Comparison of ENCODE assay signal across 27 mouse cellular contexts in the genomic region with DNA sequence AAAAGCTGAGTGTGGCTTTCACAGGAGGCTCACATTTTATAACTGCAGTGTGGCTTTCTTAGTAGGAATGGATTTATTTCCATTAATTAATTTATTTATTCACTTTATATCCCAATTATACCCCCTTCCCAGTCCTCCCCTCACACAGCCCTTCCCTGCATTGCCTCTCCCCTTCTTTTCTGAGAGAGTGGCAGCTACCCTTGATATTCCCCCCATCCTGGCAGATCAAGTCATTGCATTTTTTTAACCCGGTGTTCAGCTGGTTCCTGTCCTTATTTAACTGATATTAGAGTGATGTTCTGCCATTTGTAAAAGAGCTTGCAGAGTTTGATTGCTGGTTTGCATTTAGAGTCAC. TPM values are rescaled to one million over a fixed set of nuclear protein-coding genes. Genes with fewer than 3 reads are reported as not detected.
DNase-seq lines count a peak whose midpoint lies in the region; ATAC-seq and TF ChIP-seq lines count a peak whose summit lies in the region.
"Had no signal": no experiment of that assay in that cellular context is flagged by ENCODE, and none has a peak within 500 bp of the region (broad histone marks: within the 10 kb centered on the region; RNA-seq: fewer than 3 reads in every experiment).

No protein-coding gene starts in this region.

- DNase-seq in heart, adult 8-10 months (ENCODE audit: low spot score): no peak
- DNase-seq in liver, embryonic 13.5 days: no peak
- no peak for DNase-seq in liver, postnatal 0 days
- no peak for DNase-seq in embryo, embryonic 10.5 days (ENCODE audit: low spot score)
- DNase-seq in urinary bladder, adult 2 months (ENCODE audit: low spot score): no peak
- DNase-seq: adrenal gland, adult 8-10 months; adrenal gland, postnatal 36 days; cerebellum, adult 11-12 months; cerebellum, adult 9-11 months; cerebellum, postnatal 36 days; gastrocnemius, postnatal 36 days; heart, adult 18-20 months; heart, postnatal 14 days had no signal

- ATAC-seq in heart, embryonic 11.5 days (replicated peaks; ENCODE audit: insufficient number of reproducible peaks, low FRiP score, low TSS enrichment): no peak
- no peak for ATAC-seq in megakaryocyte, adult 5-6 weeks (ENCODE audit: poor library complexity, severe bottlenecking)
- ATAC-seq in liver, embryonic 13.5 days (ENCODE audit: low read depth): no peak
- peak; percentile 9 for ATAC-seq in liver, postnatal 0 days
- ATAC-seq: forebrain, embryonic 15.5 days; intestine, embryonic 16.5 days had no signal

- 0 out of 2 replicates have a peak overlapping the region, but pooled peaks have one; percentile 46 for H3K27ac ChIP-seq in heart, embryonic 11.5 days (ENCODE audit: low read depth, low read length)
- H3K27ac ChIP-seq in liver, embryonic 13.5 days: peak overlapping the region; percentile 97
- peak overlapping the region; percentile 90 for H3K27ac ChIP-seq in liver, postnatal 0 days (ENCODE audit: low read depth)
- H3K27ac ChIP-seq: embryonic facial prominence, embryonic 10.5 days; forebrain, embryonic 15.5 days; heart, embryonic 15.5 days; hindbrain, embryonic 15.5 days had no signal

- H3K4me3 ChIP-seq in heart, embryonic 11.5 days (ENCODE audit: low read depth, low read length): no peak overlapping the region
- peak overlapping the region; percentile 40 for H3K4me3 ChIP-seq in megakaryocyte, embryonic 14.5 days (replicated peaks)
- peak overlapping the region; percentile 41 for H3K4me3 ChIP-seq in liver, embryonic 13.5 days (replicated peaks)
- H3K4me3 ChIP-seq in liver, postnatal 0 days (ENCODE audit: low read depth, low read length): no peak overlapping the region
- H3K4me3 ChIP-seq: embryonic facial prominence, embryonic 10.5 days; forebrain, embryonic 15.5 days; heart, embryonic 15.5 days; hindbrain, embryonic 15.5 days had no signal

- H3K4me1 ChIP-seq in heart, embryonic 11.5 days (ENCODE audit: control insufficient read depth, insufficient read depth, low read length): peaks cover 5% of the 10 kb centered on the region; the same call in 1 of the 2 replicates
- peaks cover 41% of the 10 kb centered on the region for H3K4me1 ChIP-seq in megakaryocyte, embryonic 14.5 days
- H3K4me1 ChIP-seq in liver, embryonic 13.5 days (replicated peaks): peaks cover 34% of the 10 kb centered on the region
- H3K4me1 ChIP-seq in liver, postnatal 0 days (ENCODE audit: insufficient read depth): peaks cover 3% of the 10 kb centered on the region; the same call in 1 of the 2 replicates
- H3K4me1 ChIP-seq: embryonic facial prominence, embryonic 10.5 days; forebrain, embryonic 15.5 days; heart, embryonic 15.5 days; hindbrain, embryonic 15.5 days had no signal

- no peak; the same call in 1 of the 2 replicates for TF ChIP-seq EP300 in liver, postnatal 0 days (IDR thresholded peaks at IDR 0.05; ENCODE audit: low read depth)

- TF ChIP-seq CTCF in liver, postnatal 0 days (IDR thresholded peaks at IDR 0.05; ENCODE audit: low read depth): no peak

- no peaks in the 10 kb centered on the region for H3K36me3 ChIP-seq in heart, embryonic 11.5 days (ENCODE audit: control insufficient read depth, insufficient read depth, low read length)
- H3K36me3 ChIP-seq in megakaryocyte, embryonic 14.5 days (replicated peaks; ENCODE audit: low read length): no peaks in the 10 kb centered on the region
- H3K36me3 ChIP-seq in liver, embryonic 13.5 days: no peaks in the 10 kb centered on the region
- H3K36me3 ChIP-seq in liver, postnatal 0 days (replicated peaks; ENCODE audit: insufficient read depth, low read length): no peaks in the 10 kb centered on the region
- H3K36me3 ChIP-seq: embryonic facial prominence, embryonic 10.5 days; forebrain, embryonic 15.5 days; heart, embryonic 15.5 days; hindbrain, embryonic 15.5 days had no signal

- H3K9me3 ChIP-seq in heart, embryonic 11.5 days (replicated peaks; ENCODE audit: control insufficient read depth, low read length): no peaks in the 10 kb centered on the region
- no peaks in the 10 kb centered on the region for H3K9me3 ChIP-seq in megakaryocyte, embryonic 14.5 days
- H3K9me3 ChIP-seq in liver, embryonic 13.5 days (replicated peaks): no peaks in the 10 kb centered on the region
- no peaks in the 10 kb centered on the region for H3K9me3 ChIP-seq in liver, postnatal 0 days (ENCODE audit: low read length)
- H3K9me3 ChIP-seq: embryonic facial prominence, embryonic 10.5 days; forebrain, embryonic 15.5 days; heart, embryonic 15.5 days; hindbrain, embryonic 15.5 days had no signal

- H3K4me2 ChIP-seq in heart, embryonic 11.5 days: no peak overlapping the region; the same call in 1 of the 2 replicates
- H3K4me2 ChIP-seq in liver, embryonic 13.5 days: peak overlapping the region; percentile 60
- peak overlapping the region; percentile 20 for H3K4me2 ChIP-seq in liver, postnatal 0 days (ENCODE audit: low read depth, low read length)
- H3K4me2 ChIP-seq: forebrain, embryonic 15.5 days; heart, embryonic 15.5 days; hindbrain, embryonic 15.5 days had no signal

- no peak overlapping the region for H3K9ac ChIP-seq in heart, embryonic 11.5 days (ENCODE audit: low read depth, low read length)
- peak overlapping the region; percentile 70 for H3K9ac ChIP-seq in liver, embryonic 13.5 days
- H3K9ac ChIP-seq in liver, postnatal 0 days (replicated peaks): no peak overlapping the region; the same call in 1 of the 2 replicates
- H3K9ac ChIP-seq: forebrain, embryonic 15.5 days; heart, embryonic 15.5 days; hindbrain, embryonic 15.5 days had no signal

- H3K27me3 ChIP-seq in heart, embryonic 11.5 days (ENCODE audit: control insufficient read depth, insufficient read depth, low read length): no peaks in the 10 kb centered on the region
- no peaks in the 10 kb centered on the region for H3K27me3 ChIP-seq in megakaryocyte, embryonic 14.5 days (replicated peaks)
- H3K27me3 ChIP-seq in liver, embryonic 13.5 days: no peaks in the 10 kb centered on the region
- H3K27me3 ChIP-seq in liver, postnatal 0 days (ENCODE audit: insufficient read depth, low read length): no peaks in the 10 kb centered on the region
- H3K27me3 ChIP-seq: CH12.LX; forebrain, embryonic 15.5 days; heart, embryonic 15.5 days; hindbrain, embryonic 15.5 days had no signal

- 44% methylated on average over 1 of the region's 1 CpGs for WGBS in heart, embryonic 11.5 days (ENCODE audit: insufficient replicate concordance)
- 20% methylated on average over 1 of the region's 1 CpGs for WGBS in liver, embryonic 13.5 days (ENCODE audit: insufficient replicate concordance)
- WGBS in liver, postnatal 0 days (ENCODE audit: insufficient replicate concordance): 41% methylated on average over 1 of the region's 1 CpGs

RNA-seq across cellular contexts. Expression of a gene that starts 4.0 kb away (rescaled TPM):
- 2,483 and 3,067 TPM in 2 replicates for polyA plus RNA-seq in heart, embryonic 11.5 days (2014; fragmentation: Nextera tagmentation; extraction: Ambion mirVana)
- 1,000 to 10,000 TPM in 1 of 4 experiments, 100 to 1,000 TPM in 3; 208 to 1,111 (median 289) TPM for total RNA-seq in heart, adult 8-10 months (2022)
- 492 and 1,761 TPM in 2 replicates for polyA plus RNA-seq in megakaryocyte, embryonic 14.5 days (2012; ENCODE audit: insufficient read depth, low replicate concordance)
- 43.0 and 130 TPM in 2 replicates for total RNA-seq in megakaryocyte, adult 5-6 weeks (2015)
- total RNA-seq in megakaryocyte, adult 5-6 weeks (2017): 14.3 and 23.0 TPM in 2 replicates
- polyA plus RNA-seq in liver, embryonic 13.5 days (2015; fragmentation: Nextera tagmentation; extraction: Ambion mirVana): 49,070 and 53,102 TPM in 2 replicates
- polyA plus RNA-seq in liver, postnatal 0 days (2015; fragmentation: Nextera tagmentation; extraction: Ambion mirVana): 16,738 and 17,184 TPM in 2 replicates
- polyA plus RNA-seq in urinary bladder, adult 2 months (2012; rRNA removed): 33.8 and 35.3 TPM in 2 replicates

RNA-seq across cellular contexts. Expression of a gene that starts 18.1 kb away (rescaled TPM):
- polyA plus RNA-seq in heart, embryonic 11.5 days (2014; fragmentation: Nextera tagmentation; extraction: Ambion mirVana): 849 and 1,123 TPM in 2 replicates
- over 10,000 TPM in 1 of 4 experiments, 1,000 to 10,000 TPM in 3; 2,003 to 12,142 (median 2,942) TPM for total RNA-seq in heart, adult 8-10 months (2022)
- 423 and 663 TPM in 2 replicates for polyA plus RNA-seq in megakaryocyte, embryonic 14.5 days (2012; ENCODE audit: insufficient read depth, low replicate concordance)
- 106 and 274 TPM in 2 replicates for total RNA-seq in megakaryocyte, adult 5-6 weeks (2015)
- 71.1 and 121 TPM in 2 replicates for total RNA-seq in megakaryocyte, adult 5-6 weeks (2017)
- 91,050 and 104,119 TPM in 2 replicates for polyA plus RNA-seq in liver, embryonic 13.5 days (2015; fragmentation: Nextera tagmentation; extraction: Ambion mirVana)
- polyA plus RNA-seq in liver, postnatal 0 days (2015; fragmentation: Nextera tagmentation; extraction: Ambion mirVana): 51,353 and 55,260 TPM in 2 replicates
- polyA plus RNA-seq in urinary bladder, adult 2 months (2012; rRNA removed): 257 and 296 TPM in 2 replicates
- total RNA-seq: CH12.LX had no signal

RNA-seq across cellular contexts. Expression of a gene that starts 18.2 kb away (rescaled TPM):
- polyA plus RNA-seq in heart, embryonic 11.5 days (2014; fragmentation: Nextera tagmentation; extraction: Ambion mirVana): 0.08 TPM in 1 of 2 replicates, not detected in the other
- not detected for total RNA-seq in heart, adult 8-10 months (2022)
- polyA plus RNA-seq in megakaryocyte, embryonic 14.5 days (2012; ENCODE audit: insufficient read depth, low replicate concordance): not detected in 2 replicates
- not detected in 2 replicates for total RNA-seq in megakaryocyte, adult 5-6 weeks (2015)
- total RNA-seq in megakaryocyte, adult 5-6 weeks (2017): not detected in 2 replicates
- polyA plus RNA-seq in liver, embryonic 13.5 days (2015; fragmentation: Nextera tagmentation; extraction: Ambion mirVana): not detected in 2 replicates
- 0.02 TPM in 1 of 2 replicates, not detected in the other for polyA plus RNA-seq in liver, postnatal 0 days (2015; fragmentation: Nextera tagmentation; extraction: Ambion mirVana)
- not detected in 2 replicates for polyA plus RNA-seq in urinary bladder, adult 2 months (2012; rRNA removed)
- total RNA-seq: adrenal gland, adult 8-10 months; adrenal gland, postnatal 36 days; CH12.LX; gastrocnemius, adult 8-10 months; gastrocnemius, postnatal 36 days; heart, adult 18-20 months; heart, postnatal 14 days had no signal
- polyA plus RNA-seq: brain, embryonic 14.5 days; embryonic facial prominence, embryonic 10.5 days; embryonic facial prominence, embryonic 14.5 days; forebrain, embryonic 11.5 days; forebrain, embryonic 15.5 days; heart, embryonic 15.5 days; hindbrain, embryonic 11.5 days; hindbrain, embryonic 15.5 days; intestine, embryonic 16.5 days had no signal

RNA-seq across cellular contexts. Expression of a gene that starts 30.3 kb away (rescaled TPM):
- not detected in 2 replicates for polyA plus RNA-seq in heart, embryonic 11.5 days (2014; fragmentation: Nextera tagmentation; extraction: Ambion mirVana)
- total RNA-seq in heart, adult 8-10 months (2022): not detected
- polyA plus RNA-seq in megakaryocyte, embryonic 14.5 days (2012; ENCODE audit: insufficient read depth, low replicate concordance): not detected in 2 replicates
- total RNA-seq in megakaryocyte, adult 5-6 weeks (2015): not detected in 2 replicates
- not detected in 2 replicates for total RNA-seq in megakaryocyte, adult 5-6 weeks (2017)
- polyA plus RNA-seq in liver, embryonic 13.5 days (2015; fragmentation: Nextera tagmentation; extraction: Ambion mirVana): not detected in 2 replicates
- not detected in 2 replicates for polyA plus RNA-seq in liver, postnatal 0 days (2015; fragmentation: Nextera tagmentation; extraction: Ambion mirVana)
- not detected in 2 replicates for polyA plus RNA-seq in urinary bladder, adult 2 months (2012; rRNA removed)
- total RNA-seq: adrenal gland, adult 8-10 months; adrenal gland, postnatal 36 days; CH12.LX; gastrocnemius, adult 8-10 months; gastrocnemius, postnatal 36 days; heart, adult 18-20 months; heart, postnatal 14 days had no signal
- polyA plus RNA-seq: brain, embryonic 14.5 days; embryonic facial prominence, embryonic 10.5 days; embryonic facial prominence, embryonic 14.5 days; forebrain, embryonic 11.5 days; forebrain, embryonic 15.5 days; heart, embryonic 15.5 days; hindbrain, embryonic 11.5 days; hindbrain, embryonic 15.5 days; intestine, embryonic 16.5 days had no signal

RNA-seq across cellular contexts. Expression of a gene that starts 30.5 kb away (rescaled TPM):
- polyA plus RNA-seq in heart, embryonic 11.5 days (2014; fragmentation: Nextera tagmentation; extraction: Ambion mirVana): 0.31 TPM in 1 of 2 replicates, not detected in the other
- not detected for total RNA-seq in heart, adult 8-10 months (2022)
- not detected in 2 replicates for polyA plus RNA-seq in megakaryocyte, embryonic 14.5 days (2012; ENCODE audit: insufficient read depth, low replicate concordance)
- total RNA-seq in megakaryocyte, adult 5-6 weeks (2015): not detected in 2 replicates
- not detected in 2 replicates for total RNA-seq in megakaryocyte, adult 5-6 weeks (2017)
- 0.32 and 0.36 TPM in 2 replicates for polyA plus RNA-seq in liver, embryonic 13.5 days (2015; fragmentation: Nextera tagmentation; extraction: Ambion mirVana)
- not detected in 2 replicates for polyA plus RNA-seq in liver, postnatal 0 days (2015; fragmentation: Nextera tagmentation; extraction: Ambion mirVana)
- not detected in 2 replicates for polyA plus RNA-seq in urinary bladder, adult 2 months (2012; rRNA removed)
- total RNA-seq: adrenal gland, adult 8-10 months; adrenal gland, postnatal 36 days; CH12.LX; gastrocnemius, adult 8-10 months; gastrocnemius, postnatal 36 days; heart, adult 18-20 months; heart, postnatal 14 days had no signal
- polyA plus RNA-seq: brain, embryonic 14.5 days; embryonic facial prominence, embryonic 14.5 days; forebrain, embryonic 11.5 days; forebrain, embryonic 15.5 days; heart, embryonic 15.5 days; hindbrain, embryonic 11.5 days; hindbrain, embryonic 15.5 days; intestine, embryonic 16.5 days had no signal

Comparison
In these comparisons a context has a peak if more than half of its experiments do, and no peak if none do; other contexts are left out.
1. H3K4me3 ChIP-seq: peak in megakaryocyte, embryonic 14.5 days (single experiment) and liver, embryonic 13.5 days (single experiment); none in heart, embryonic 11.5 days (single experiment) and liver, postnatal 0 days (single experiment).
2. H3K27ac ChIP-seq: peak in every context shown above with its lines; median percentile 97 in liver, embryonic 13.5 days; 90 in liver, postnatal 0 days; 46 in heart, embryonic 11.5 days.
3. RNA of a gene that starts 4.0 kb away (polyA plus RNA-seq): 49,070 to 53,102 TPM in liver, embryonic 13.5 days, 16,738 to 17,184 TPM in liver, postnatal 0 days, 2,483 to 3,067 TPM in heart, embryonic 11.5 days and 492 to 1,761 TPM in megakaryocyte, embryonic 14.5 days; 33.8 to 35.3 TPM in urinary bladder, adult 2 months; every median in the first group is over 10 times any median in the second.
4. RNA of a gene that starts 18.1 kb away (polyA plus RNA-seq): 91,050 to 104,119 TPM in liver, embryonic 13.5 days and 51,353 to 55,260 TPM in liver, postnatal 0 days; 849 to 1,123 TPM in heart, embryonic 11.5 days, 423 to 663 TPM in megakaryocyte, embryonic 14.5 days and 257 to 296 TPM in urinary bladder, adult 2 months; every median in the first group is over 10 times any median in the second.